Mouse (Mus musculus): Measurements from ENCODE around the gene Tmem251. TPM values are rescaled to one million over a fixed set of nuclear protein-coding genes. Genes with fewer than 3 reads are reported as not detected.

The Tmem251 gene
- polyA plus RNA-seq, 1 experiment from 2014 or later, result 11.5 TPM

GRCm38 (mm10) chr12:102743036-102743588 lies 450 bp upstream of the Tmem251 start:
- H3K9me3 ChIP-seq, result no peaks in the 10 kb centered on the region
- H3K36me3 ChIP-seq, result peaks cover 29% of the 10 kb centered on the region
- DNase-seq (ENCODE audit: low spot score), result no peak
- H3K27me3 ChIP-seq (ENCODE audit: insufficient read depth, poor library complexity, severe bottlenecking), result no peaks in the 10 kb centered on the region
- peak overlapping the region; percentile 92 for H3K27ac ChIP-seq
- peak overlapping the region; percentile 82 for H3K4me3 ChIP-seq
- under 1% methylated on average over 33 of the region's 33 CpGs for WGBS
- H3K4me1 ChIP-seq (replicated peaks), result peaks cover 26% of the 10 kb centered on the region

GRCm38 (mm10) chr12:102744839-102745238 lies 1.3 kb downstream of the Tmem251 start:
- no peak for DNase-seq (ENCODE audit: low spot score)
- Histone ChIP-seq H3K9me3 (no peaks in the 10 kb centered on the region), H3K4me3 (peak overlapping the region; percentile 82; the same call in 1 of the 2 replicates), H3K4me1 (replicated peaks) (peaks cover 26% of the 10 kb centered on the region), H3K27me3 (ENCODE audit: insufficient read depth, poor library complexity, severe bottlenecking) (no peaks in the 10 kb centered on the region), H3K36me3 (peaks cover 44% of the 10 kb centered on the region), H3K27ac (no peak overlapping the region)
- 68% methylated on average over 6 of the region's 6 CpGs for WGBS

- no peak for DNase-seq (ENCODE audit: low spot score)
- H3K36me3 ChIP-seq, result peaks cover 49% of the 10 kb centered on the region
- no peaks in the 10 kb centered on the region for H3K9me3 ChIP-seq
- no peak overlapping the region for H3K4me3 ChIP-seq
- no peaks in the 10 kb centered on the region for H3K27me3 ChIP-seq (ENCODE audit: insufficient read depth, poor library complexity, severe bottlenecking)
- peaks cover 15% of the 10 kb centered on the region for H3K4me1 ChIP-seq (replicated peaks)
- 91% methylated on average over 3 of the region's 3 CpGs for WGBS
- no peak overlapping the region for H3K27ac ChIP-seq
Measured at GRCm38 (mm10) chr12:102748256-102748655, 4.7 kb downstream of the Tmem251 start.

- Histone ChIP-seq H3K27me3 (ENCODE audit: insufficient read depth, poor library complexity, severe bottlenecking) (no peaks in the 10 kb centered on the region), H3K9me3 (no peaks in the 10 kb centered on the region), H3K36me3 (peaks cover 38% of the 10 kb centered on the region), H3K4me1 (replicated peaks) (peaks cover 33% of the 10 kb centered on the region), H3K4me3 (peak overlapping the region; percentile 90), H3K27ac (no peak overlapping the region)
- DNase-seq (ENCODE audit: low spot score), result no peak
- WGBS, result 89% methylated on average over 7 of the region's 7 CpGs
Measured at GRCm38 (mm10) chr12:102756304-102756703, 12.7 kb downstream of the Tmem251 start.

GRCm38 (mm10) chr12:102757055-102757688 lies 13.6 kb downstream of the Tmem251 start:
- no peak for DNase-seq (ENCODE audit: low spot score)
- Histone ChIP-seq H3K36me3 (peaks cover 40% of the 10 kb centered on the region), H3K9me3 (no peaks in the 10 kb centered on the region), H3K4me3 (peak overlapping the region; percentile 90), H3K4me1 (replicated peaks) (peaks cover 33% of the 10 kb centered on the region), H3K27me3 (ENCODE audit: insufficient read depth, poor library complexity, severe bottlenecking) (no peaks in the 10 kb centered on the region), H3K27ac (peak overlapping the region; percentile 94)
- 2% methylated on average over 46 of the region's 46 CpGs for WGBS

GRCm38 (mm10) chr12:102757689-102758402 lies 14.3 kb downstream of the Tmem251 start, which contains the start of the genes Gm28051, Gon7 and Ubr7:
Gm28051 (minus strand) TSS chr12:102757765.
Gon7 (minus strand) TSS chr12:102757803.
Ubr7 (plus strand) TSS chr12:102757967.
- Histone ChIP-seq H3K4me1 (replicated peaks) (peaks cover 33% of the 10 kb centered on the region), H3K36me3 (peaks cover 40% of the 10 kb centered on the region), H3K27ac (peak within 1 kb of the TSS; percentile 94), H3K4me3 (peak within 1 kb of the TSS; percentile 90), H3K27me3 (ENCODE audit: insufficient read depth, poor library complexity, severe bottlenecking) (no peaks in the 10 kb centered on the region), H3K9me3 (no peaks in the 10 kb centered on the region)
- under 1% methylated on average over 73 of the region's 73 CpGs for WGBS
- peak; percentile 98 for DNase-seq (ENCODE audit: low spot score)

GRCm38 (mm10) chr12:102758403-102758756 lies 14.8 kb downstream of the Tmem251 start, which contains the start of gene Gm20604:
Gm20604 (minus strand) TSS chr12:102758672.
- WGBS, result under 1% methylated on average over 10 of the region's 10 CpGs

GRCm38 (mm10) chr12:102758936-102759335 lies 15.4 kb downstream of the Tmem251 start:
- Histone ChIP-seq H3K9me3 (no peaks in the 10 kb centered on the region), H3K4me3 (peak overlapping the region; percentile 90), H3K36me3 (peaks cover 45% of the 10 kb centered on the region), H3K27me3 (ENCODE audit: insufficient read depth, poor library complexity, severe bottlenecking) (no peaks in the 10 kb centered on the region), H3K27ac (peak overlapping the region; percentile 94), H3K4me1 (replicated peaks) (peaks cover 33% of the 10 kb centered on the region)
- DNase-seq (ENCODE audit: low spot score), result no peak
- 0% methylated on average over 5 of the region's 5 CpGs for WGBS

More at GRCm38 (mm10) chr12:102758403-102758756, 14.8 kb downstream of the Tmem251 start, which contains the start of gene Gm20604:
- Histone ChIP-seq H3K4me1 (replicated peaks) (peaks cover 33% of the 10 kb centered on the region), H3K27ac (peak within 1 kb of the TSS; percentile 94), H3K27me3 (ENCODE audit: insufficient read depth, poor library complexity, severe bottlenecking) (no peaks in the 10 kb centered on the region), H3K9me3 (no peaks in the 10 kb centered on the region), H3K36me3 (peaks cover 44% of the 10 kb centered on the region), H3K4me3 (peak within 1 kb of the TSS; percentile 90)
- DNase-seq (ENCODE audit: low spot score), result no peak

GRCm38 (mm10) chr12:102761668-102762067 lies 18.1 kb downstream of the Tmem251 start:
- DNase-seq (ENCODE audit: low spot score), result no peak
- Histone ChIP-seq H3K4me3 (no peak overlapping the region), H3K9me3 (no peaks in the 10 kb centered on the region), H3K27ac (no peak overlapping the region), H3K4me1 (replicated peaks) (peaks cover 27% of the 10 kb centered on the region), H3K27me3 (ENCODE audit: insufficient read depth, poor library complexity, severe bottlenecking) (no peaks in the 10 kb centered on the region), H3K36me3 (peaks cover 49% of the 10 kb centered on the region)
- WGBS, result 92% methylated on average over 3 of the region's 3 CpGs

GRCm38 (mm10) chr12:102763696-102764095 lies 20.1 kb downstream of the Tmem251 start:
- no peaks in the 10 kb centered on the region for H3K27me3 ChIP-seq (ENCODE audit: insufficient read depth, poor library complexity, severe bottlenecking)
- no peak overlapping the region for H3K27ac ChIP-seq
- no peak for DNase-seq (ENCODE audit: low spot score)
- H3K36me3 ChIP-seq, result peaks cover 69% of the 10 kb centered on the region
- no peak overlapping the region for H3K4me3 ChIP-seq
- no peaks in the 10 kb centered on the region for H3K9me3 ChIP-seq
- peaks cover 15% of the 10 kb centered on the region for H3K4me1 ChIP-seq (replicated peaks)

- Histone ChIP-seq H3K27ac (no peak overlapping the region), H3K9me3 (peaks cover 7% of the 10 kb centered on the region; the same call in 1 of the 2 replicates), H3K4me1 (replicated peaks) (no peaks in the 10 kb centered on the region), H3K27me3 (ENCODE audit: insufficient read depth, poor library complexity, severe bottlenecking) (no peaks in the 10 kb centered on the region), H3K36me3 (peaks cover 98% of the 10 kb centered on the region), H3K4me3 (no peak overlapping the region)
- WGBS, result 93% methylated on average over 4 of the region's 4 CpGs
- no peak for DNase-seq (ENCODE audit: low spot score)
Measured at GRCm38 (mm10) chr12:102769000-102769399, 25.4 kb downstream of the Tmem251 start.

GRCm38 (mm10) chr12:102771601-102772000 lies 28.0 kb downstream of the Tmem251 start:
- H3K36me3 ChIP-seq, result peaks cover 100% of the 10 kb centered on the region
- no peaks in the 10 kb centered on the region for H3K4me1 ChIP-seq (replicated peaks)
- no peak overlapping the region for H3K4me3 ChIP-seq
- WGBS, result 97% methylated on average over 8 of the region's 8 CpGs
- H3K27ac ChIP-seq, result no peak overlapping the region
- DNase-seq (ENCODE audit: low spot score), result no peak
- H3K27me3 ChIP-seq (ENCODE audit: insufficient read depth, poor library complexity, severe bottlenecking), result no peaks in the 10 kb centered on the region
- peaks cover 7% of the 10 kb centered on the region; the same call in 1 of the 2 replicates for H3K9me3 ChIP-seq

- Histone ChIP-seq H3K9me3 (peaks cover 7% of the 10 kb centered on the region; the same call in 1 of the 2 replicates), H3K4me3 (no peak overlapping the region), H3K27me3 (ENCODE audit: insufficient read depth, poor library complexity, severe bottlenecking) (no peaks in the 10 kb centered on the region), H3K4me1 (replicated peaks) (no peaks in the 10 kb centered on the region), H3K27ac (no peak overlapping the region), H3K36me3 (peaks cover 100% of the 10 kb centered on the region)
- DNase-seq (ENCODE audit: low spot score), result no peak
- WGBS, result 98% methylated on average over 5 of the region's 5 CpGs
Measured at GRCm38 (mm10) chr12:102772676-102773075, 29.1 kb downstream of the Tmem251 start.

All from hindbrain, embryonic 10.5 days (tissue).